Mouse (Mus musculus): Measurements from ENCODE around the gene Inpp4a.

The Inpp4a gene

GRCm38 (mm10) chr1:37356305-37356704 lies 56.6 kb downstream of the Inpp4a start:
- peak; percentile 14; the same call in 1 of the 2 replicates for ATAC-seq (ENCODE audit: low TSS enrichment)

- ATAC-seq (ENCODE audit: low TSS enrichment), result no peak
These were observed 57.5 kb downstream of the Inpp4a start for GRCm38 (mm10) chr1:37357173-37357572.

GRCm38 (mm10) chr1:37358621-37359020 lies 59.0 kb downstream of the Inpp4a start:
- peak; percentile 51 for ATAC-seq (ENCODE audit: low TSS enrichment)

GRCm38 (mm10) chr1:37359395-37360092 lies 59.9 kb downstream of the Inpp4a start:
- no peak for ATAC-seq (ENCODE audit: low TSS enrichment)

GRCm38 (mm10) chr1:37360781-37361180 lies 61.1 kb downstream of the Inpp4a start:
- no peak for ATAC-seq (ENCODE audit: low TSS enrichment)

- ATAC-seq (ENCODE audit: low TSS enrichment), result no peak
These were observed 63.1 kb downstream of the Inpp4a start for GRCm38 (mm10) chr1:37362721-37363120.

- ATAC-seq (ENCODE audit: low TSS enrichment), result peak; percentile 72
These were observed 68.5 kb downstream of the Inpp4a start for GRCm38 (mm10) chr1:37368125-37368524.

GRCm38 (mm10) chr1:37368768-37369385 lies 69.2 kb downstream of the Inpp4a start:
- peak; percentile 65 for ATAC-seq (ENCODE audit: low TSS enrichment)

GRCm38 (mm10) chr1:37376177-37376576 lies 76.5 kb downstream of the Inpp4a start:
- peak; percentile 56; the same call in 1 of the 2 replicates for ATAC-seq (ENCODE audit: low TSS enrichment)

GRCm38 (mm10) chr1:37376751-37377150 lies 77.1 kb downstream of the Inpp4a start:
- ATAC-seq (ENCODE audit: low TSS enrichment), result no peak

- peak; percentile 46 for ATAC-seq (ENCODE audit: low TSS enrichment)
These were observed 78.4 kb downstream of the Inpp4a start for GRCm38 (mm10) chr1:37378095-37378494.

- ATAC-seq (ENCODE audit: low TSS enrichment), result no peak
These were observed 79.9 kb downstream of the Inpp4a start for GRCm38 (mm10) chr1:37379536-37379935.

GRCm38 (mm10) chr1:37380913-37381312 lies 81.2 kb downstream of the Inpp4a start:
- ATAC-seq (ENCODE audit: low TSS enrichment), result no peak

- ATAC-seq (ENCODE audit: low TSS enrichment), result no peak
These were observed 84.6 kb downstream of the Inpp4a start for GRCm38 (mm10) chr1:37384304-37384703.

- ATAC-seq (ENCODE audit: low TSS enrichment), result peak; percentile 58; the same call in 1 of the 2 replicates
These were observed 86.8 kb downstream of the Inpp4a start for GRCm38 (mm10) chr1:37386448-37386971.

GRCm38 (mm10) chr1:37393174-37393573 lies 93.5 kb downstream of the Inpp4a start:
- ATAC-seq (ENCODE audit: low TSS enrichment), result peak; percentile 64

GRCm38 (mm10) chr1:37396481-37396880 lies 96.8 kb downstream of the Inpp4a start:
- ATAC-seq (ENCODE audit: low TSS enrichment), result no peak

- peak; percentile 15; the same call in 1 of the 2 replicates for ATAC-seq (ENCODE audit: low TSS enrichment)
These were observed 99.3 kb downstream of the Inpp4a start for GRCm38 (mm10) chr1:37398961-37399360.

GRCm38 (mm10) chr1:37399734-37400133 lies 100.1 kb downstream of the Inpp4a start:
- no peak for ATAC-seq (ENCODE audit: low TSS enrichment)

GRCm38 (mm10) chr1:37401687-37402086 lies 102.0 kb downstream of the Inpp4a start:
- ATAC-seq (ENCODE audit: low TSS enrichment), result peak; percentile 66

- ATAC-seq (ENCODE audit: low TSS enrichment), result no peak
These were observed 105.5 kb downstream of the Inpp4a start for GRCm38 (mm10) chr1:37405137-37405536.

- no peak for ATAC-seq (ENCODE audit: low TSS enrichment)
These were observed 107.6 kb downstream of the Inpp4a start for GRCm38 (mm10) chr1:37407228-37407627.

GRCm38 (mm10) chr1:37408059-37408458 lies 108.4 kb downstream of the Inpp4a start:
- no peak for ATAC-seq (ENCODE audit: low TSS enrichment)
